Mouse (Mus musculus): ENCODE results near the gene Nox4.

DNA sequence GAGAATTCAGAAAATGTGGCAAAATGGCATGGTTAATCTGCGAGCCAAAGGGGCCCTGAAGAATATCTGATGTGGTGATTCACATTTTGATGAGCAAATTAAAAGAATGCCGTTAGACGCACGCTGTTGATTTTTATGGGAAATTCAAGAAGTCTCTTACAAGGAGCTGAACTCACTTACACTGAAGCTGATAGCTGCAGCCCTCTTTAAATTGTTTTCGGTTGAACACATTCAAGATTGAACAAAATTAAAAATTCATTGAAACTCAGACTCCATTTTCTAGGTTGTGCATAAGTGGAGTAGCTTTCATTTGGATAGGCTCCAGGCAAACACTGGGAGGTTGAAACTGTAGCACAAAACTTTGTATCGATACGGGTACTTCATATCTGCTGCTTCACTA lies 151.1 kb downstream of the Nox4 start:
- TF ChIP-seq GATA1 (IDR thresholded peaks at IDR 0.05; ENCODE audit: borderline replicate concordance, low read length) (no peak), FLI1 (IDR thresholded peaks at IDR 0.05; ENCODE audit: low read length) (no peak)
